Mouse (Mus musculus) c-Kit-positive CD71-positive TER-119-negative erythroid progenitor cells, embryonic 14.5 days (primary cell): Measurements from ENCODE around the gene Lrba.

Experiments
- DNase-seq: peaks from one replicate; pipeline ENCODE4 v3.0.0-alpha.2; 2013; ENCODE audit warnings: low read depth

The Lrba gene

GRCm38 (mm10) chr3:86500586-86500985, 276.1 kb downstream of the Lrba start:
- DNase-seq: no peak

GRCm38 (mm10) chr3:86518506-86519109, 294.1 kb downstream of the Lrba start:
- DNase-seq: no peak

- no peak for DNase-seq
Observed at GRCm38 (mm10) chr3:86522880-86523505, 298.5 kb downstream of the Lrba start.

- DNase-seq: no peak
Observed at GRCm38 (mm10) chr3:86531531-86532269, 307.2 kb downstream of the Lrba start.

- DNase-seq: no peak
Observed at GRCm38 (mm10) chr3:86536751-86537150, 312.3 kb downstream of the Lrba start.

GRCm38 (mm10) chr3:86538645-86539554, 314.4 kb downstream of the Lrba start:
- no peak for DNase-seq

GRCm38 (mm10) chr3:86539555-86540168, 315.2 kb downstream of the Lrba start:
- no peak for DNase-seq

- DNase-seq: no peak
Observed at GRCm38 (mm10) chr3:86541074-86541614, 316.7 kb downstream of the Lrba start.

GRCm38 (mm10) chr3:86541863-86542397, 317.4 kb downstream of the Lrba start:
- no peak for DNase-seq

GRCm38 (mm10) chr3:86544785-86545184, 320.3 kb downstream of the Lrba start:
- no peak for DNase-seq

GRCm38 (mm10) chr3:86545945-86546344, 321.5 kb downstream of the Lrba start:
- DNase-seq: no peak

- no peak for DNase-seq
Observed at GRCm38 (mm10) chr3:86546471-86547250, 322.2 kb downstream of the Lrba start.

- DNase-seq: no peak
Observed at GRCm38 (mm10) chr3:86547251-86547791, 322.8 kb downstream of the Lrba start.

- DNase-seq: no peak
Observed at GRCm38 (mm10) chr3:86548091-86549015, 323.9 kb downstream of the Lrba start, which contains the start of gene Mab21l2. TSS of gene Mab21l2 (minus strand) at chr3:86548629.

- DNase-seq: no peak
Observed at GRCm38 (mm10) chr3:86550301-86551010, 326.0 kb downstream of the Lrba start.

GRCm38 (mm10) chr3:86551011-86551728, 326.7 kb downstream of the Lrba start:
- no peak for DNase-seq

- DNase-seq: no peak
Observed at GRCm38 (mm10) chr3:86552170-86552569, 327.7 kb downstream of the Lrba start.

- no peak for DNase-seq
Observed at GRCm38 (mm10) chr3:86558976-86559375, 334.5 kb downstream of the Lrba start.
